Mouse (Mus musculus) stomach, embryonic 16.5 days (tissue): ENCODE measurements at regions not wholly inside any gene's neighbourhood (a gene's known extent, or its start where the extent isn't known, plus 50 kb on each side); places are given as distances from the start of the nearest gene placed in this dataset.

ENCODE experiments used
- ATAC-seq: fragments of 200-750 bp; cut with Nextera tagmentation; 2 replicates; pipeline ENCODE4 v1.8.0; 2017; ENCODE audit warnings: moderate number of reproducible peaks, moderate TSS enrichment; ENCODE audit not compliant: insufficient read depth, low FRiP score
- H3K27ac ChIP-seq: fragments of 300-500 bp; sonication (generic); 2 replicates; pipeline ENCODE4 v1.5.1; 2014; ENCODE audit warnings: low read length
- H3K27me3 ChIP-seq: fragments of 300-500 bp; sonication (generic); 2 replicates; pipeline ENCODE4 v1.6.1; 2014; ENCODE audit warnings: low read length, control low read depth, mixed read lengths; ENCODE audit not compliant: control insufficient read depth, insufficient read depth
- H3K36me3 ChIP-seq: fragments of 300-500 bp; sonication (generic); 2 replicates; pipeline ENCODE4 v1.6.1; 2014; ENCODE audit warnings: low read length; ENCODE audit not compliant: control insufficient read depth, insufficient read depth
- H3K4me1 ChIP-seq: fragments of 300-500 bp; sonication (generic); 2 replicates; pipeline ENCODE4 v1.6.1; 2014; ENCODE audit warnings: low read length, control low read depth, mixed read lengths; ENCODE audit not compliant: control insufficient read depth, insufficient read depth
- H3K4me2 ChIP-seq: fragments of 300-500 bp; sonication (generic); 2 replicates; pipeline ENCODE4 v1.6.1; 2014; ENCODE audit warnings: low read depth, low read length, mixed read lengths
- H3K4me3 ChIP-seq: fragments of 300-500 bp; sonication (generic); replicated peaks from 2 replicates; pipeline ENCODE4 v1.5.1; 2014; ENCODE audit warnings: mild to moderate bottlenecking, low read length
- H3K9ac ChIP-seq: fragments of 300-500 bp; sonication (generic); 2 replicates; pipeline ENCODE4 v1.6.1; 2014; ENCODE audit warnings: low read length
- H3K9me3 ChIP-seq: fragments of 300-500 bp; sonication (generic); replicated peaks from 2 replicates; pipeline ENCODE4 v1.6.1; 2016; ENCODE audit warnings: low read length, control low read depth; ENCODE audit not compliant: control insufficient read depth
- WGBS: fragments of 180-500 bp; shearing (Covaris S2); extraction: QIAGEN DNeasy Blood & Tissue Kit; methylation state at CpG from one replicate; pipeline ENCODE4 v1.1.7; 2014; 5-methylcytosine and 5-hydroxymethylcytosine counted together

DNA sequence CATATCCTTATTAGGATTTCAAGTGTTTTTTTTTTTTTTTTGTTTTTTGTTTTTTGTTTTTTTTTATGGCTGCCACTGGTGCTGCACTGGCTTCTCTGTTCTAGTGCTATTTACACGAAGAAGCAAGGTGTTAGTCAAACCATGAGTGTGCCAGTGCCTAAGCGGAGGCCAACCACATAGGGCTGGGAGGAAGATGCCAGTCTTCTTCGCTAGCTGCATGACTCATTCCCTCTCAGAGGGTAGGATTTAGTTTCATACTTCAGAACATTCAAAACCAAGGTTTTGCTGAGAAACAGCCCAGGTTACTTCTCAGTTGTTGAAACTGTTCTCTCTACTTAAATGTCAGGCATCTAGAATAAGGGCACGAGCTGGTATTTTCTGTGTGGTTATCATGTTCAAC lies 72.6 kb downstream of the Icos start:
- whole genome bisulfite sequencing = 88% methylated on average over 4 of the region's 4 CpGs
- no peaks in the 10 kb centered on the region for H3K4me1 ChIP-seq
- ATAC-seq = no peak

DNA sequence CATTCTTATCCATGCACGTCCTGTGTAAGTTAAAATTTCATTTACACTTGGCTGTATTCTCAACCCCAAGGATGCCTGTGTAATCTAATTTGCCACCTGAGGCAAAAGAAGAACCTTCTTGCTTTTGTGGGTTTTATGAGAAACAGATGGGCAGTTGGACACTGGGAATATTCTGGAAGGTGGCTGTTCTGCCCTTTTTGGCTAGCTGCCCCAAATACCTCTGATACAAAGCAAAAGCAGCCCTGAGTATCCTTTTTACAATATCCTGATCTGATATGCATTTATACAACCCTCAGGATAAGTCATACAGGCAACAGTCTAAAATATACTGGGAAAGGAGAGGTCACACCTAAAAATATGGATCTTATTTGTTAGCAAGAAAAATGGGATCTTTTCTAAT lies 75.9 kb downstream of the Icos start:
- Histone ChIP-seq H3K4me2 (no peak overlapping the region), H3K9ac (no peak overlapping the region), H3K27me3 (no peaks in the 10 kb centered on the region; the same call in 1 of the 2 replicates), H3K4me1 (no peaks in the 10 kb centered on the region), H3K9me3 (no peaks in the 10 kb centered on the region), H3K36me3 (no peaks in the 10 kb centered on the region), H3K4me3 (no peak overlapping the region), H3K27ac (no peak overlapping the region)
- WGBS = 64% methylated on average over 1 of the region's 1 CpGs
- no peak for ATAC-seq

More for the DNA sequence above, 72.6 kb downstream of the Icos start:
- no peak overlapping the region for H3K4me2 ChIP-seq
- H3K27me3 ChIP-seq = no peaks in the 10 kb centered on the region
- no peaks in the 10 kb centered on the region for H3K9me3 ChIP-seq
- no peak overlapping the region for H3K4me3 ChIP-seq
- no peak overlapping the region for H3K9ac ChIP-seq
- no peaks in the 10 kb centered on the region for H3K36me3 ChIP-seq
- H3K27ac ChIP-seq = no peak overlapping the region

DNA sequence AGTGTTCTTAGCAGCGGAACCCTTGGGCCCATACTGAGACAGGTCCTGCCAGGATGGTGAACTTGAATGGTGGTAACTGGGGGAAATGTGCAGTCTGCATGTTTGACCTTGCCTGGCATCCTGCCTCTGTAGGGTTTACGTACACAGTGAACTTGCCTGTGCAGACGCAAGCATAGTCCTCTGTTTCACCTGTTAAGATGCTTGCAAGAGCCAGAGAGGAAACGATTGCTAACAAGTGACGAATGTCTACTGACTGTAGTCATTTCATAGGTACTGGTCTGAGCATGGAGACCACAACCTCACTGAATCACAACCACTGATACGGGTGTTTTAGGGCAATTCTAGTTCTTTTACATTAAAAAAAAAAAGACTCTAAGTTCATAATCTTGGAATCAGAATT lies 76.7 kb downstream of the Icos start:
- Histone ChIP-seq H3K4me2 (no peak overlapping the region), H3K9me3 (no peaks in the 10 kb centered on the region), H3K36me3 (no peaks in the 10 kb centered on the region), H3K4me1 (no peaks in the 10 kb centered on the region; the same call in 1 of the 2 replicates), H3K4me3 (no peak overlapping the region), H3K27me3 (no peaks in the 10 kb centered on the region; the same call in 1 of the 2 replicates), H3K9ac (no peak overlapping the region), H3K27ac (no peak overlapping the region)
- 81% methylated on average over 6 of the region's 6 CpGs for WGBS
- ATAC-seq = no peak

DNA sequence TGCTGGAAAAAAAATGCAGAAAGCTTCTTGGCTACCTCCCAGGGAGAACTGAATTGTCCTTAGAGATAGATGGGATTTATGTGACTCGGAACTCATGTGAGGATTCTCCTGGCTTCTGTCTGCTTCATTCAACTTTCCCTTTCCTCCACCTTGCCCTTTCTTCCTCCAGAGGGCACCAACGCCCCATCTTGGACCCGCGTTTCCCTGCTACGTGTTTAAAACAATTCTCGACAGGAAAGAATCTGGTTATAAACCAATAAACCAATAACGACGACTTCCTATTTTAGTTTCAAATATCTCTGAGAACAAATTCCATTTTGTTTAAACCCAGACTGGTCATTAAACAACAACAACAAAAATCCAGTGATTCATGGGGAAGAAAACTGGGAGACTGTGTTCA lies 77.4 kb downstream of the Icos start:
- Histone ChIP-seq H3K27ac (no peak overlapping the region), H3K36me3 (no peaks in the 10 kb centered on the region), H3K9me3 (no peaks in the 10 kb centered on the region), H3K27me3 (no peaks in the 10 kb centered on the region; the same call in 1 of the 2 replicates), H3K9ac (no peak overlapping the region), H3K4me2 (peak overlapping the region; percentile 35; the same call in 1 of the 2 replicates), H3K4me3 (peak overlapping the region; percentile 19; the same call in 1 of the 2 replicates), H3K4me1 (no peaks in the 10 kb centered on the region; the same call in 1 of the 2 replicates)
- ATAC-seq = no peak
- WGBS = 4% methylated on average over 8 of the region's 8 CpGs

DNA sequence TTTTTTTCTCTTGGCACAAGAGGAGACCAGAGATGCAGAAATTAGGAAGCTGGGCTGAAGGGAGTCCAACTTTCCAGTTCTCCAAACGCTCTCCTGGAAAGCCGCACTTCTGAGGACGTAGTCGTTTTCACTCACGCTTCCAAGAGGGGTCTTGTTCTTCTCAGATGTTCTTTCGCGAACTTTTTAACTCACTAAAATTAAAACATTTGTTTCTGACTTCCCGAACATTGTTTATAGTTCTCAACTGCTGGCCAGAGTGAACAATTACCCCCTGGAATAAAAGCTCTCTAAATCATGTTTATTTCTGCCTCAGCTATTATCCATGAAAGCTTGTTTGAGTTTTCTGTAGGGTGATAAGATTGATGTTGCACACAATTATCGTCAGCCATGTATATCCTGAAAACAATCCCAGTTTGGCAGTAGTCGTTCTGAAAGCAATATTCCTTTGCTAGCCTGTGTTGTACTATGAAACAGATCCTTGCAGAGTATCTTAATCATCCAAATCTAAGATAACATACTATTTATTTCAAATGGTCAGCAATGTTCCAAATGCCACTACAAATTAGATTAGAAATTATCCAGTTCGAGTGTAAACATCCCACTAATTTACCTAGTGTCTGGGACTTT lies 82.3 kb downstream of the Icos start:
- Histone ChIP-seq H3K9me3 (no peaks in the 10 kb centered on the region), H3K4me1 (peaks cover 7% of the 10 kb centered on the region), H3K9ac (no peak overlapping the region), H3K36me3 (no peaks in the 10 kb centered on the region), H3K4me2 (no peak overlapping the region), H3K27ac (0 out of 2 replicates have a peak overlapping the region, but pooled peaks have one; percentile 30), H3K27me3 (no peaks in the 10 kb centered on the region; the same call in 1 of the 2 replicates), H3K4me3 (no peak overlapping the region)
- WGBS = 24% methylated on average over 11 of the region's 11 CpGs
- ATAC-seq = peak; percentile 80

DNA sequence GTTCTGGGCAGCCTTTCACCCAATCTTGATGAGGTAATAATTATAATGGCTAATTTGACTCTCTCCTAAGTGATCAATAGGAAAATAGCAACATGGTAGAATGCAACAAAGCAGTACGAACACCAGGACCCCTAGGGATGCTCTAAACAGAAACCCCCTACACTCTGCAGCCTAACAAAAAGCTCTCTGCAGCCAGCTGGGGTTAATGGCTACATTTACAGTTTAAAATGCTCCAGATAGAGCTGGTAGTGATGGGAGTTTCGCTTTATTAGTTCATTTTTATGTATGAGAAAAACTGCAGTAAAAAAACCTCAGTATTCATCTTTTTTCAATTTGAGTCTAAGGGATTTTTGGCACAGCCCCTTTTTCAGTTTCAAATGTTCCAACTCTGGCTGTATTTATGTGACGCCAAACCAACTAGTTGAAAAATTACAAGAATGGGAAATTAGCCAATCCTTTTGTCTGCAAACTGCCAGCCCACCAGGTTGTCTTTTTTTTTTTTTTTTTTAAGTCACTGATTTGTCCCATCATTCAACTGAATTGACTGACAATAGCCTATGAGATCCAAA lies 84.2 kb downstream of the Icos start:
- Histone ChIP-seq H3K27ac (no peak overlapping the region), H3K27me3 (no peaks in the 10 kb centered on the region; the same call in 1 of the 2 replicates), H3K4me2 (no peak overlapping the region), H3K36me3 (no peaks in the 10 kb centered on the region), H3K9ac (no peak overlapping the region), H3K4me1 (peaks cover 7% of the 10 kb centered on the region), H3K4me3 (no peak overlapping the region), H3K9me3 (no peaks in the 10 kb centered on the region)
- 52% methylated on average over 3 of the region's 3 CpGs for WGBS
- ATAC-seq = no peak

DNA sequence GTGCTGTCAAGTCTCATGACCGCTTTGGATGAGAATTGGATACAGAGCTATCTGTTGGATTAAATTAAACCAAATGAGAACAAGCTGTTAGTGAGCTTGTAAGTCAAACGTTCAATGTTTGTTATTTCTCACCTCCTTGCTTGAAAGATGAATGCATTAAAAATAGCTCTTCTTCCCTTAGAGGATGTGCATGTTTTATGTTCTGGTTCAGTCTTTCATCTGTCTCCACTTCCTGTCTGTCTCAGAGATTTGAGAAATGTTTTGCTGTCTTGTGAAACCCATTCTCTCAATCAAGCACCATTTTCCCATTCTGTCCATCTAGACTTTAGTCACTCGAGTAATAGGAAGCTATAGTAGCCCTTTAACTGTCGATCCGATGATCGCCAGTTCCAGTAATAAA lies 90.4 kb downstream of the Icos start:
- H3K9ac ChIP-seq = no peak overlapping the region
- no peaks in the 10 kb centered on the region for H3K4me1 ChIP-seq
- H3K36me3 ChIP-seq = no peaks in the 10 kb centered on the region
- no peaks in the 10 kb centered on the region for H3K27me3 ChIP-seq
- ATAC-seq = no peak
- 72% methylated on average over 6 of the region's 6 CpGs for WGBS
- no peak overlapping the region for H3K4me2 ChIP-seq
- H3K27ac ChIP-seq = no peak overlapping the region
- H3K4me3 ChIP-seq = no peak overlapping the region
- H3K9me3 ChIP-seq = no peaks in the 10 kb centered on the region

DNA sequence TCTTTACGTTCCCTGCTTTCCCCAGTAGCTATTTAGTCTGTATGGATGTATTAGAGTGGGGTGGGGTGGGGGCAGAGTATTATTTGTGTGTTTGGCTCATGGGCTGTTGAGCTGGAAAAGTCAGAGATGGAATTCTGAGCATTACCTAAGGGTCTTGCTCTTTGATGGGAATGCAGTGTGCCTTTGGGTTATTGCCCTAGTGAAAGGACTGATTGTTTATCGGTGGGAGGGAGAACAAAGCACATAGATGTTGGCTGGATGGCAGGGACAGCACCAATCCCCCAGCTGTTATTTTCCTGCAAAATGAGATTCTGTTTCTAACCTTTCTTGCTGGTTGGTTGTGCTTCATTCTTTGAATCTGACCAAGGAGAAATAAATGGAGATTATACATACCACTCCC lies 96.4 kb downstream of the Icos start:
- no peak overlapping the region for H3K4me2 ChIP-seq
- 75% methylated on average over 2 of the region's 2 CpGs for WGBS
- no peaks in the 10 kb centered on the region for H3K27me3 ChIP-seq
- H3K36me3 ChIP-seq = no peaks in the 10 kb centered on the region
- H3K4me1 ChIP-seq = no peaks in the 10 kb centered on the region
- H3K9ac ChIP-seq = no peak overlapping the region
- no peak overlapping the region for H3K4me3 ChIP-seq
- no peak for ATAC-seq
- no peaks in the 10 kb centered on the region for H3K9me3 ChIP-seq
- no peak overlapping the region for H3K27ac ChIP-seq

DNA sequence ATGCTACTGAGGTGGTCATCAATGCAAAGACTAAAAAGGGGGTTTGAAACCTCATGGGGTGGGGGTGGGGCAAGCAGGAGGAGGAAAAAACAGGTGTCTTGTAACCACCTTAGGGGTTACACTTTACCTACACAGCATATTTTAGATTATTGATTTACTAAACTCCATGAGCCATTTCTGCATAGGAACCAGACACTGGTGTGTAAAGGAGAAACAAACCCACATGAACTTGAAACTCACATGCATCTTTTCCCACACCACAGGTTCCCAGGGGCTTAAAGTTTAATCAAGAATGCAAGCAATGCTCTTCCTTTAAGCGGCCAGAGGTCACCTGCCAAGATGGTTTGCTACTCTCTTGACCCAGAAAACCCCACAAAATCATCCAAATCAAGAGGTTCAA lies 97.6 kb downstream of the Icos start:
- WGBS = 92% methylated on average over 1 of the region's 1 CpGs
- no peak for ATAC-seq

More for the DNA sequence above, 97.6 kb downstream of the Icos start:
- Histone ChIP-seq H3K27ac (no peak overlapping the region), H3K27me3 (no peaks in the 10 kb centered on the region), H3K9ac (no peak overlapping the region), H3K9me3 (no peaks in the 10 kb centered on the region), H3K4me2 (no peak overlapping the region), H3K36me3 (no peaks in the 10 kb centered on the region), H3K4me3 (no peak overlapping the region), H3K4me1 (no peaks in the 10 kb centered on the region)
